Mouse (Mus musculus) lung, embryonic 16.5 days (tissue): ENCODE measurements around the gene Igfbp2. TPM values are rescaled to one million over a fixed set of nuclear protein-coding genes. Genes with fewer than 3 reads are reported as not detected.

Experiments
- ATAC-seq: fragments of 200-750 bp; cut with Nextera tagmentation; 2 replicates; pipeline ENCODE4 v1.8.0; 2017; ENCODE audit warnings: low read depth, mild to moderate bottlenecking, moderate library complexity
- H3K27ac ChIP-seq: fragments of 300-500 bp; sonication (generic); 2 replicates; pipeline ENCODE4 v1.5.1; 2014; ENCODE audit warnings: mild to moderate bottlenecking, control low read depth, low read length
- H3K27me3 ChIP-seq: fragments of 300-500 bp; sonication (generic); 2 replicates; pipeline ENCODE4 v1.6.1; 2014; ENCODE audit warnings: low read depth, low read length, mixed read lengths; ENCODE audit not compliant: control insufficient read depth, insufficient read depth
- H3K36me3 ChIP-seq: fragments of 300-500 bp; sonication (generic); 2 replicates; pipeline ENCODE4 v1.6.1; 2014; ENCODE audit warnings: low read length; ENCODE audit not compliant: control insufficient read depth, insufficient read depth
- H3K4me1 ChIP-seq: fragments of 300-500 bp; sonication (generic); replicated peaks from 2 replicates; pipeline ENCODE4 v1.6.1; 2014; ENCODE audit warnings: low read length, mixed read lengths; ENCODE audit not compliant: control insufficient read depth, insufficient read depth
- H3K4me2 ChIP-seq: fragments of 300-500 bp; sonication (generic); 2 replicates; pipeline ENCODE4 v1.6.1; 2014; ENCODE audit warnings: low read depth, low read length, control low read depth
- H3K4me3 ChIP-seq: fragments of 300-500 bp; sonication (generic); 2 replicates; pipeline ENCODE4 v1.5.1; 2014; ENCODE audit warnings: mild to moderate bottlenecking, low read length, control low read depth
- H3K9ac ChIP-seq: fragments of 300-500 bp; sonication (generic); 2 replicates; pipeline ENCODE4 v1.6.1; 2014; ENCODE audit warnings: low read length, control low read depth
- H3K9me3 ChIP-seq: fragments of 300-500 bp; sonication (generic); 2 replicates; pipeline ENCODE4 v1.6.1; 2016; ENCODE audit warnings: low read length; ENCODE audit not compliant: control insufficient read depth
- WGBS: fragments of 180-500 bp; shearing (Covaris S2); extraction: QIAGEN DNeasy Blood & Tissue Kit; methylation state at CpG from one replicate; pipeline ENCODE4 v1.1.7; 2014; 5-methylcytosine and 5-hydroxymethylcytosine counted together
- polyA plus RNA-seq: library from polyadenylated mRNA; unstranded; fragments of >200 nt; fragmentation: Nextera tagmentation; extraction: Ambion mirVana; gene quantifications from 2 replicates; pipeline ENCODE4 v1.2.1, GENCODE M21; 2015

The Igfbp2 gene
- polyA plus RNA-seq, 1 experiment from 2014 or later, result 233 TPM

DNA sequence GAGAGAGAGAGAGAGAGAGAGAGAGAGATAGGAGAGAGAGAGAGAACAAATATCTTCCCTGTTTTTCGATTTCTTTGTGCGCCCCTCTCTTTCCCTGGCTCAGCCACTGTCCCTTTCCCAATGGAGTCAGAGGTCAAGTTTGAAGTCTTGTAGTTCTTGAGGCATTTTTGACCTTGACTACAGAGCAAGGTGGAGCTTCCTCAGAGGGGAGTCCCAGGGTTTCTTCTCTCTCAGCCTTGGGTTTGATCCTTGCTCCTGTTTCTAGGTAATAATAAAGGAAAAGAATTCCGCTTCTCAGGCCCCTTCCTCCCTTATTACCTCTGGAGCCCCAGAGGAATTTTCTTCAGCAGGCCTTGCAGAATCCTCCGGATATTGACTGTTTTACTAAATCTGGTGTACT lies 1.6 kb downstream of the Igfbp2 start:
- Histone ChIP-seq H3K36me3 (no peaks in the 10 kb centered on the region), H3K4me3 (peak overlapping the region; percentile 64), H3K9me3 (no peaks in the 10 kb centered on the region), H3K4me2 (peak overlapping the region; percentile 99), H3K27me3 (peaks cover 7% of the 10 kb centered on the region; the same call in 1 of the 2 replicates), H3K9ac (peak overlapping the region; percentile 73), H3K27ac (no peak overlapping the region), H3K4me1 (peaks cover 26% of the 10 kb centered on the region)
- WGBS, result 35% methylated on average over 4 of the region's 4 CpGs
- ATAC-seq, result no peak

DNA sequence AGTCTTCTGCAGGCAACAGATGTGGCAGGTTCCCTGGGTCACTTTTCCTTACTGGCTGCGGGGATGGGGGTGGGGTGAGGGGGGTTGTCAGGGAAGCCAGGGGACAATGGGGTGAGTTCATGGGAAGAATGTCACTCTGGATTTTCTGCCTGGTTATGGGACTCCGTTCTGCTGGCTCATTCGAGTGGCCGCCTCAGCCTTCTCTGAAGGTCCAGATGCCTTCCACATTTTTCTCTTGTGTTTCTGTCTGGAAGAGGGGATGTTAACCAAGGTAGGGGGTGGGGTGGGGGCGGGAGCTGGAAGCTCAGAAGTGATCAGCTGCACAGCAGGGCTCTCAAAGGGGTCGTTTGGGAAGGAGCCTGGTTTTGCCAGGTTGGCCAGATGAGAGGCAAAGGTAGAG lies 2.1 kb downstream of the Igfbp2 start:
- Histone ChIP-seq H3K27me3 (peaks cover 7% of the 10 kb centered on the region; the same call in 1 of the 2 replicates), H3K9me3 (no peaks in the 10 kb centered on the region), H3K4me3 (peak overlapping the region; percentile 64), H3K27ac (peak overlapping the region; percentile 36; the same call in 1 of the 2 replicates), H3K4me2 (peak overlapping the region; percentile 99), H3K9ac (peak overlapping the region; percentile 73), H3K36me3 (no peaks in the 10 kb centered on the region), H3K4me1 (peaks cover 26% of the 10 kb centered on the region)
- 20% methylated on average over 6 of the region's 6 CpGs for WGBS
- no peak for ATAC-seq

DNA sequence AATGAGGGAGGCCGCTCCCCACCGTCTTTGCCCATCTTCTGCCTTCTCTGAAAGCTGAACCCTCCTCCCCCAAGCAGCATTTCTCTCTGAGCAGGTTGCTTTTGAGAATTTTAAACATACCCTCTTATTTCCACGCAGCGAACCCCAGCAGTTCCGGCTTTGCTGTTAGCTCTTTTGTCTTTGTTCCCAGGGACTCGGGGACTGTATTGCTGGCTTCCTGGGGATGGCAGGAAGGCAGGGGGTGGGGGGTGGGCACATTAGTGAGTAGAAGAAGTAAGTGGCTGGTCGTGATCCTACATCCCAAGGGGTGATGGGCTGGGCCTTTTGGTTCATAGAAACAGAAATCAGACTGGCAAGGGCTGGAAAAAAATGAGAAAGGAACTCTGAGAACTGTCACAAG lies 2.6 kb downstream of the Igfbp2 start:
- Histone ChIP-seq H3K27ac (peak overlapping the region; percentile 36), H3K4me2 (peak overlapping the region; percentile 99), H3K4me3 (peak overlapping the region; percentile 64), H3K9me3 (no peaks in the 10 kb centered on the region), H3K36me3 (no peaks in the 10 kb centered on the region), H3K4me1 (peaks cover 26% of the 10 kb centered on the region), H3K27me3 (peaks cover 7% of the 10 kb centered on the region; the same call in 1 of the 2 replicates), H3K9ac (peak overlapping the region; percentile 73)
- 25% methylated on average over 7 of the region's 7 CpGs for WGBS
- peak; percentile 39; the same call in 1 of the 2 replicates for ATAC-seq

DNA sequence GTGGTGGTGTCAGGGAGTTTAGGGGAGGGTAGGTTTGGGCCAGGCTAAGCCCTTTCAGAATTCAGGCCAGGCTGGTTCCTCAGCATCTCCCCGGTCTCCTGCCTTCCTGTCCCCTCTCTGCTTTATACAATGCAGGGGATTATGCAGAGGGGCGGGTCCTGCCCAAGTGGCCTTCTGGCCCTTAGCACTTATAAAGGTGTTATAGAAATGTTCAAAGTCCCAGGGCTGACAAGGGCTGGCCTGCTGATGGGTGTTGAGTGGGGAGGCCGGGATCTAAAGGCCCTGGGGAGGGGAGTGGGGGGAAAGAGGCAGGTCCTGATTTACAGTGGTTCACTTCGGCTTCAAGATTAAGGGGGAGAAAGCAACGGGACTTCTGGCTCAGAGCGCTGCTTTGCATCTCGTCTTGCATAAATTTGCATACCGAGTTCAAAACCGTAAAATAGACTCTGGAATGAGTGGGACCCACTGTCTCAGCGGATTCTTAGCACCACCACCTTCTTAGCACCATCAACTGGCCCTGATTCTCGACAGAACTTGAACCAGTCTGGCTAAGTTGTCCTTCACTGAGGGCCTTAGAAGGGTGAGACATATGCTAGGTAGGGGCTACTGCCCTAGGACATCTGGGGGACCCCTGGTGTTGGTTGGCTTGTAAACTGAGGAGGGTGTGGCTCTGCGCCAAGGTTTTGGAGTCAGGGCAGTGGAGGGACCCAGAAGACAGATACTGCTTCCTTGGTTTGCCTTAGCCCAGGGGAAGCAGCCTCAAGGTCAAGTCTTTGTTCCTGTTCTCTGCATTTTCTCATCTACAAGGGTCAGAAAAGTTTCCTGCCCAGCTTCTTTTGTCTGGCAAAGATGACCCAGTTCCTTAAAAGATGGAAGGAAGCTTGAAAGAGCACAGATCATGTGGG lies 3.4 kb downstream of the Igfbp2 start:
- peak overlapping the region; percentile 99 for H3K4me2 ChIP-seq
- peaks cover 30% of the 10 kb centered on the region for H3K4me1 ChIP-seq
- H3K9ac ChIP-seq, result peak overlapping the region; percentile 73
- H3K4me3 ChIP-seq, result no peak overlapping the region
- H3K9me3 ChIP-seq, result no peaks in the 10 kb centered on the region
- H3K27ac ChIP-seq, result peak overlapping the region; percentile 36; the same call in 1 of the 2 replicates
- no peaks in the 10 kb centered on the region for H3K36me3 ChIP-seq
- peak; percentile 46 for ATAC-seq
- peaks cover 5% of the 10 kb centered on the region; the same call in 1 of the 2 replicates for H3K27me3 ChIP-seq
- 29% methylated on average over 12 of the region's 12 CpGs for WGBS

DNA sequence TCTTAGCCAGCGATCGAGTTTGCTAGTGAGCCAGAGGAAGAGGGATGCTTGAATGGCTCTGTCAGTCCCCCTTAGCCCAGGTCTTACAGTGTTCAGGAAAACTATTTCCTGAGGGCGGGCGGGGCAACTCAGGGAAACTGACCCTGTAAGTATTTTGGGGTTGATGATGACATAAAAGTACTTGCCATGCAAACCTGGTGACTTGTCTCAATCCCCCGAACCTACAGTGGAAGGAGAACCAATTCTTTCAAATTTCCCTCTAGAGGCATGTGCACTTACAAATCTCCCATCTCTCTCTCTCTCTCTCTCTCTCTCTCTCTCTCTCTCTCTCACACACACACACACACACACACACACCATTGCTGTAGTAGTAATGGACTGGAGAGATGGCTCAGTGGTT lies 4.5 kb downstream of the Igfbp2 start:
- Histone ChIP-seq H3K4me1 (peaks cover 34% of the 10 kb centered on the region), H3K9me3 (no peaks in the 10 kb centered on the region), H3K9ac (no peak overlapping the region), H3K4me2 (no peak overlapping the region), H3K36me3 (no peaks in the 10 kb centered on the region), H3K4me3 (no peak overlapping the region), H3K27me3 (peaks cover 4% of the 10 kb centered on the region; the same call in 1 of the 2 replicates), H3K27ac (no peak overlapping the region)
- no peak for ATAC-seq
- WGBS, result 89% methylated on average over 5 of the region's 5 CpGs

DNA sequence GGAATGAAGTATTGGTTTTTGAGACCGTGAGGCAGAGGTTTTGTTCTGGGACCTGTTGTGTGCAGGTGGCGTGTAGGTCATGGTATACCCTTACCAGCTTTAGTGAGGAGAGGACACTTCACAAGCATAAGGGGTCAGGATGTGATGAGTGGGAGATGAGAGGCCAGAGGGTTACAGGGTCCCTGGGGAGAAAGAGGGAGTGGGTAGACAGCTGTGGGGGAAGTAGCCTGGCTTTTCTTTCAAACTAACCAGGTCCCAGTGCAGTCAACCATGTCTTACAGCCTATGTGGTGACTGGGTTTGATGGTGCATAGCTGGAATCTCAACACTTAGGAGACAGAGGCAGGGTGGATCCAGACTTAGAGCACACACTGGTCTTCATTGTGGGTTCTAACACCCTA lies 6.2 kb downstream of the Igfbp2 start:
- 88% methylated on average over 2 of the region's 2 CpGs for WGBS
- H3K4me1 ChIP-seq, result peaks cover 27% of the 10 kb centered on the region
- H3K4me3 ChIP-seq, result no peak overlapping the region
- no peak overlapping the region for H3K4me2 ChIP-seq
- no peak overlapping the region for H3K27ac ChIP-seq
- no peak for ATAC-seq
- H3K36me3 ChIP-seq, result no peaks in the 10 kb centered on the region
- peaks cover under 1% of the 10 kb centered on the region; the same call in 1 of the 2 replicates for H3K27me3 ChIP-seq
- no peaks in the 10 kb centered on the region for H3K9me3 ChIP-seq
- no peak overlapping the region for H3K9ac ChIP-seq

DNA sequence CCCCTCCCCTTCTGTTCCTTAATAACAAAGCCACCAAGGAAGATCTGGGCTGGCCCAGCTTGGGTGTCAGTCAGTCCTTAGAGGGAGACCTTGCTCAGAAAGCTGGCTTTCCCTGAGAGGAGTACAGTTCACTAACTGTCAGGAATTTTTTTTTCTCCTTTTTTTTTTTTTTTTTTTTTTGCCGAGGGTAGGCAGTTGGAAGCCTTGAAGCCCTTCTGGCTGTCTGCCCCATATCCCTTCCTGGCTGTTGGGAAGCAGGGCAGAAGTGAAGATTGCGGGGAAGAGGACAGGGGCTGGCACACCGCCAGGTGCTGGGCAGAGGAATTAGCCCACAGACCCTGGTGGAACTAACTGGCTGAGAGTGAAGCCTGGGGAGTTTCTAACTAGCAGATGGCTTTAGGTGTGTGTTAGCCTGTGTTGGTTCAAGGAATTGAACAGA lies 8.4 kb downstream of the Igfbp2 start:
- ATAC-seq, result peak; percentile 36; the same call in 1 of the 2 replicates
- no peaks in the 10 kb centered on the region for H3K27me3 ChIP-seq
- no peaks in the 10 kb centered on the region for H3K9me3 ChIP-seq
- 20% methylated on average over 3 of the region's 3 CpGs for WGBS
- H3K4me2 ChIP-seq, result no peak overlapping the region
- no peak overlapping the region for H3K9ac ChIP-seq
- peaks cover 14% of the 10 kb centered on the region for H3K4me1 ChIP-seq
- no peak overlapping the region for H3K4me3 ChIP-seq
- H3K27ac ChIP-seq, result no peak overlapping the region
- H3K36me3 ChIP-seq, result no peaks in the 10 kb centered on the region

DNA sequence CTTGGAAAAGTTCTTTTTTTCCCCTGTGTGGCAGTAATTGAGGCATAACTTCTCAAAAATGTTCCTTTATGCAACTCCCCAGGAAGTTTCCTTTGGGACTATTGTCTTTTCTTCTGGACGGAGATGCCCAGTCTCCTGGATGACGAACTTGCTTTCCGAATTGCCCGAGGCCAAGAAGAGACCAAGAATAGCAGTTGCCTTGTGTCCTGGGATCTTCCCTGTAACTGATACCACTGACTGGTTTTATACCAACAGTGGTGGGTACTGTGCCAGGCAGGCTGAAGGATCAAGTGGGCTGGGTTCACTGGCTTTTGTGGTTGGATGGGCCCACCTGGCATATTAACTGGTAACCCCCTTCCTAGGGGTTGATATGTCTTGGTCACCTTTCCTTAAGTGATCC lies 9.3 kb downstream of the Igfbp2 start:
- no peak overlapping the region for H3K4me2 ChIP-seq
- WGBS, result 96% methylated on average over 4 of the region's 4 CpGs

DNA sequence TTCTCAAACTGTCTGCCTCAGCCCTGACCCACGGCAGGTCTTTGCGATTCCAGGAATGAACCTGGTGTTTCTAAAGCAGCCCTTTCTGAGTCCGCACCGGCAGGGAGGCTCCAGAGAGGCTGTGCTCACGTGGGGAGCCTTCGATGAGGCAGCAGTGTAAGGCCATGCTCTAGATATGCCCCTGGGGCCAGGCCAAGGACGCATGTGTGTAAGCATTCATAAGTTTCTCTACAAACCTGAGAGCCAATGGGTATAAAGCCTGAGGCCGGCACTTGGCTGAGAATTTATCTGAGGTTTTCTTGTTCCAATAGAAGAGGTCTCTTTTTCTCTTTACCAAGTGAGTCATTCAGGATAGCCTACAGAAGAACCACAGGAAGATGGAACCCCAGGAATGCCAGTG lies 15.1 kb downstream of the Igfbp2 start:
- Histone ChIP-seq H3K4me2 (no peak overlapping the region), H3K4me3 (no peak overlapping the region), H3K9ac (no peak overlapping the region), H3K36me3 (no peaks in the 10 kb centered on the region), H3K27me3 (no peaks in the 10 kb centered on the region), H3K9me3 (no peaks in the 10 kb centered on the region), H3K27ac (no peak overlapping the region), H3K4me1 (no peaks in the 10 kb centered on the region; the same call in 1 of the 2 replicates)
- no peak for ATAC-seq
- WGBS, result 57% methylated on average over 8 of the region's 8 CpGs

More for the DNA sequence above, 9.3 kb downstream of the Igfbp2 start:
- ATAC-seq, result no peak
- H3K27ac ChIP-seq, result no peak overlapping the region
- H3K9me3 ChIP-seq, result no peaks in the 10 kb centered on the region
- H3K9ac ChIP-seq, result no peak overlapping the region
- no peak overlapping the region for H3K4me3 ChIP-seq
- H3K4me1 ChIP-seq, result peaks cover 8% of the 10 kb centered on the region; the same call in 1 of the 2 replicates
- no peaks in the 10 kb centered on the region for H3K27me3 ChIP-seq
- H3K36me3 ChIP-seq, result no peaks in the 10 kb centered on the region
